ENCODE assay signal across 9 mouse cellular contexts in genomic region chr10:102511807-102512461, GRCm38 (mm10). TPM values are rescaled to one million over a fixed set of nuclear protein-coding genes. Genes with fewer than 3 reads are reported as not detected.
DNase-seq lines count a peak whose midpoint lies in the region; ATAC-seq and TF ChIP-seq lines count a peak whose summit lies in the region.
"Had no signal": no experiment of that assay in that cellular context is flagged by ENCODE, and none has a peak within 500 bp of the region (broad histone marks: within the 10 kb centered on the region; RNA-seq: fewer than 3 reads in every experiment).

Rassf9 (plus strand) TSS chr10:102512222.

- H3K4me3 ChIP-seq in layer of hippocampus, adult 2 months: peak within 1 kb of the TSS; percentile 34; the same call in 1 of the 2 replicates
- peak within 1 kb of the TSS; percentile 32 for H3K4me3 ChIP-seq in lung, embryonic 15.5 days
- H3K4me3 ChIP-seq: erythroblast, embryonic 14.5 days had no signal

- no peaks in the 10 kb centered on the region for H3K4me1 ChIP-seq in lung, embryonic 15.5 days

- no peaks in the 10 kb centered on the region for H3K36me3 ChIP-seq in lung, embryonic 15.5 days

- WGBS in lung, embryonic 15.5 days: 5% methylated on average over 5 of the region's 5 CpGs

- H3K27ac ChIP-seq in layer of hippocampus, adult 2 months: peak within 1 kb of the TSS; percentile 53; the same call in 1 of the 2 replicates
- peak within 1 kb of the TSS; percentile 84 for H3K27ac ChIP-seq in lung, embryonic 15.5 days

- H3K4me2 ChIP-seq in lung, embryonic 15.5 days: peak within 1 kb of the TSS; percentile 38

- TF ChIP-seq CTCF in layer of hippocampus, adult 2 months (conservative IDR thresholded peaks at IDR 0.05): no peak

- DNase-seq in layer of hippocampus, adult 2 months (ENCODE audit: low spot score in 2 of 2): no peak
- no peak for DNase-seq in layer of hippocampus, postnatal 25 days (ENCODE audit: extremely low spot score in 1 of 2, low spot score in 1 of 2)
- peak; percentile 36 for DNase-seq in heart, adult 8-10 months (ENCODE audit: low spot score)
- DNase-seq in kidney, adult 11 months: peak; percentile 76
- DNase-seq in ovary, postnatal 14 days (ENCODE audit: low spot score): peak; percentile 19
- no peak for DNase-seq in frontal cortex, postnatal 36 days (ENCODE audit: low spot score in 2 of 2)

- peak within 1 kb of the TSS; percentile 44 for H3K9ac ChIP-seq in lung, embryonic 15.5 days

- H3K27me3 ChIP-seq in lung, embryonic 15.5 days: no peaks in the 10 kb centered on the region

- peak; percentile 91 for ATAC-seq in lung, embryonic 15.5 days (ENCODE audit: borderline replicate concordance, extremely low read depth, low FRiP score, low TSS enrichment)
- no peak for ATAC-seq in activated CD4-positive, CD25-positive, alpha-beta regulatory T cell, adult 4 months

- H3K9me3 ChIP-seq in lung, embryonic 15.5 days: no peaks in the 10 kb centered on the region

RNA-seq across cellular contexts. Expression of gene Rassf9, which starts in this region (rescaled TPM):
- 1 to 10 TPM; 1.9 to 2.6 TPM for total RNA-seq in layer of hippocampus, adult 2 months (2021)
- 1 to 10 TPM; 1.8 to 2.6 TPM for total RNA-seq in layer of hippocampus, postnatal 25 days (2021)
- 10 to 100 TPM; 10.0 to 12.5 (median 11.9) TPM for total RNA-seq in heart, adult 8-10 months (2022)
- polyA plus RNA-seq in lung, embryonic 15.5 days (2015; fragmentation: Nextera tagmentation; extraction: Ambion mirVana): 5.8 and 6.1 TPM in 2 replicates
- polyA plus RNA-seq in activated CD4-positive, CD25-positive, alpha-beta regulatory T cell, adult 4 months (2017; shearing (Covaris generic)): under 1 TPM in 1 of 2 experiments, not detected in 1; 0.17 TPM
- polyA plus RNA-seq: erythroblast, embryonic 14.5 days had no signal

Comparison
In these comparisons a context has a peak if more than half of its experiments do, and no peak if none do; other contexts are left out.
1. DNase-seq: peak in heart, adult 8-10 months (single experiment), kidney, adult 11 months (single experiment) and ovary, postnatal 14 days (single experiment); none in layer of hippocampus, adult 2 months (0 of 2), layer of hippocampus, postnatal 25 days (0 of 2) and frontal cortex, postnatal 36 days (0 of 2).